Mouse (Mus musculus) lung, postnatal 10 days (tissue): ENCODE measurements around the gene Hspa8.
"Not testable (repeated sequence)": the region's sequence is repeated elsewhere in the genome, so short reads cannot be mapped to it uniquely, and the experiment has no call there.

Experiments
- DNase-seq: peaks from one replicate; pipeline ENCODE4 v3.0.0; 2021

Hspa8 gene

GRCm38 (mm10) chr9:40784374-40784967 lies 16.3 kb upstream of the Hspa8 start:
- DNase-seq, result no peak

- no peak for DNase-seq
These were observed 15.3 kb upstream of the Hspa8 start for GRCm38 (mm10) chr9:40785452-40785851.

GRCm38 (mm10) chr9:40786820-40787219 lies 14.0 kb upstream of the Hspa8 start:
- DNase-seq, result not testable (repeated sequence)

GRCm38 (mm10) chr9:40791864-40792633 lies 8.7 kb upstream of the Hspa8 start:
- DNase-seq, result no peak

GRCm38 (mm10) chr9:40793581-40793980 lies 7.2 kb upstream of the Hspa8 start:
- no peak for DNase-seq

GRCm38 (mm10) chr9:40794251-40794650 lies 6.5 kb upstream of the Hspa8 start:
- no peak for DNase-seq

- DNase-seq, result no peak
These were observed 5.9 kb upstream of the Hspa8 start for GRCm38 (mm10) chr9:40794926-40795325.

GRCm38 (mm10) chr9:40795562-40795961 lies 5.2 kb upstream of the Hspa8 start:
- DNase-seq, result no peak

- no peak for DNase-seq
These were observed 4.7 kb upstream of the Hspa8 start for GRCm38 (mm10) chr9:40796054-40796453.

GRCm38 (mm10) chr9:40798247-40798960 lies 2.4 kb upstream of the Hspa8 start:
- DNase-seq, result no peak

GRCm38 (mm10) chr9:40799112-40799511 lies 1.7 kb upstream of the Hspa8 start:
- DNase-seq, result no peak

GRCm38 (mm10) chr9:40799837-40800501 lies 815 bp upstream of the Hspa8 start:
- peak; percentile 89 for DNase-seq

GRCm38 (mm10) chr9:40801614-40802532 lies 1.1 kb downstream of the Hspa8 start:
- DNase-seq, result peak; percentile 45

GRCm38 (mm10) chr9:40802533-40802875 lies 1.7 kb downstream of the Hspa8 start:
- not testable (repeated sequence) for DNase-seq

- DNase-seq, result not testable (repeated sequence)
These were observed 3.8 kb downstream of the Hspa8 start for GRCm38 (mm10) chr9:40804576-40804975.

- peak; percentile 92 for DNase-seq
These were observed 4.5 kb downstream of the Hspa8 start for GRCm38 (mm10) chr9:40805263-40805662.

- DNase-seq, result peak; percentile 65
These were observed 5.9 kb downstream of the Hspa8 start for GRCm38 (mm10) chr9:40806440-40807288.

- DNase-seq, result peak; percentile 63
These were observed 6.6 kb downstream of the Hspa8 start for GRCm38 (mm10) chr9:40807289-40807920.

- no peak for DNase-seq
These were observed 7.5 kb downstream of the Hspa8 start for GRCm38 (mm10) chr9:40808061-40808906.

GRCm38 (mm10) chr9:40808907-40809280 lies 8.1 kb downstream of the Hspa8 start:
- DNase-seq, result no peak
